Mouse (Mus musculus) kidney, adult 2 months (tissue): Measurements from ENCODE around the gene Fars2. TPM values are rescaled to one million over a fixed set of nuclear protein-coding genes. Genes with fewer than 3 reads are reported as not detected.
A peak's percentile ranks its signal among the peaks of the same experiment; 100 is the strongest.

Experiments
- DNase-seq: peaks from one replicate; pipeline ENCODE4 v3.0.0; 2021
- H3K27ac ChIP-seq: fragments of 200-500 bp; 2 replicates; pipeline ENCODE4 v1.5.1; 2012; ENCODE audit warnings: low read depth, low read length, control low read depth, inconsistent platforms; ENCODE audit not compliant: insufficient read depth
- H3K27me3 ChIP-seq: fragments of 200-500 bp; replicated peaks from 2 replicates; pipeline ENCODE4 v1.6.1; 2012; ENCODE audit warnings: mild to moderate bottlenecking, moderate library complexity, low read length, inconsistent platforms; ENCODE audit not compliant: control insufficient read depth, insufficient read depth
- H3K36me3 ChIP-seq: fragments of 200-500 bp; 2 replicates; pipeline ENCODE4 v1.6.1; 2012; ENCODE audit warnings: mild to moderate bottlenecking, moderate library complexity, low read length, inconsistent platforms; ENCODE audit not compliant: control insufficient read depth, insufficient read depth
- H3K4me1 ChIP-seq: fragments of 200-500 bp; 2 replicates; pipeline ENCODE4 v1.6.1; 2011; ENCODE audit warnings: low read length; ENCODE audit not compliant: control insufficient read depth, insufficient read depth
- H3K4me3 ChIP-seq: fragments of 200-500 bp; 2 replicates; pipeline ENCODE4 v1.5.1; 2011; ENCODE audit warnings: mild to moderate bottlenecking, low read depth, low read length, control low read depth; ENCODE audit not compliant: insufficient read depth
- CTCF ChIP-seq: fragments of 200-500 bp; conservative IDR thresholded peaks from 2 replicates; pipeline ENCODE4 v1.5.1; 2011; ENCODE audit warnings: low read depth, mild to moderate bottlenecking, control low read depth, low read length, moderate library complexity, mixed read lengths; ENCODE audit not compliant: insufficient read depth, insufficient read length
- POLR2A ChIP-seq: fragments of 200-500 bp; IDR thresholded peaks from one replicate; pipeline ENCODE4 v1.6.1; 2011; ENCODE audit warnings: low read depth, low read length, control low read depth
- WGBS: fragments of 180-500 bp; shearing (Covaris S2); methylation state at CpG from one replicate; pipeline ENCODE4 v1.1.7; 2018; 5-methylcytosine and 5-hydroxymethylcytosine counted together
- polyA plus RNA-seq: library from polyadenylated mRNA; depleted of rRNA; stranded (reverse); fragments of >200 nt; gene quantifications from 2 replicates; pipeline ENCODE4 v1.2.3, GENCODE M21; 2012

The Fars2 gene
- polyA plus RNA-seq, 1 experiment, result 99.1 TPM

DNA sequence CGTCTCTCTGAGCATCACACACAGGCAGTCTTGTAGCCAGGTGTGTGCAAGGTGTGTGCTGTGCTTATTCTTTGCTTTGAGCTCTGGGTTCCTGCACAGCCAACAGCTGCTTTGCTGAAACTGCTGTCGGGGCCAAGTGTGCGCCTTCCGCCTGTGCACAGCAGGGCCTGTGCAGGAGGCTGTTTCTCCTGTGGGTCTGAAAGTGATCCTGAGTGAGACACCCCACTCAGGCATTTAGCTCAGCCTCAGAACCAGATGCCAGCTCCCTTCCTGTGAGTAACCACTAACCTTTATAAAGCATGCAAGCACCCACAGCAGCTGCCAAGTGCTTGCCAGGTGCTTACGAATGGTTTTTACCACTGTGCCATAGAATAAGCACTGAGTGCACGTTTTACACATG, 249.1 kb downstream of the Fars2 start:
- Histone ChIP-seq H3K4me1 (no peaks in the 10 kb centered on the region), H3K27me3 (no peaks in the 10 kb centered on the region), H3K36me3 (no peaks in the 10 kb centered on the region), H3K27ac (no peak overlapping the region), H3K4me3 (no peak overlapping the region)
- TF ChIP-seq CTCF, result no peak
- TF ChIP-seq POLR2A, result no peak
- no peak for DNase-seq
- WGBS, result 91% methylated on average over 6 of the region's 6 CpGs

- H3K27me3 ChIP-seq, result no peaks in the 10 kb centered on the region
- H3K4me3 ChIP-seq, result no peak overlapping the region
- no peaks in the 10 kb centered on the region for H3K36me3 ChIP-seq
- TF ChIP-seq CTCF, result no peak
- TF ChIP-seq POLR2A, result no peak
- H3K4me1 ChIP-seq, result no peaks in the 10 kb centered on the region
- peak; percentile 14 for DNase-seq
- no peak overlapping the region for H3K27ac ChIP-seq
Measured at GRCm38 (mm10) chr13:36367712-36368491, 250.7 kb downstream of the Fars2 start.

DNA sequence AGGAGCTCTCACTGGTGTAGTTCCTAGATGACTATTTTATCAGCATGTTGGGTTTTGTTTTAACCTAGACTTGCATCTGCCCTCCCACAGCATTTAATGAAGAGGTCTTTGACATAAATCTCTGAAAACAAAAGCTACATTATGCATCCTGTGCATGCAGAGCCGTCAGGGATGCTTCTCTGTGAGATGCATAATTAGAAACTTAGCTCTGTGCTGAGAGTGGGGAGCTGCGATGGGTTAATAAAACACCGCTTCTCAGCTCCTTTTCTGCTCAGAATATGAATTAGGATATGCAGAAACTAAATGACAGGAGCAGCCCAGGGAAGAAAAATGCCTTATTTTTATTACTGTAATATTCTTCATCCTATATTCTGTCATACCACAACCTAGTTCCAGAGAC, 251.6 kb downstream of the Fars2 start:
- TF ChIP-seq POLR2A (no peak), CTCF (no peak)
- Histone ChIP-seq H3K27ac (no peak overlapping the region), H3K4me1 (no peaks in the 10 kb centered on the region), H3K27me3 (no peaks in the 10 kb centered on the region), H3K36me3 (no peaks in the 10 kb centered on the region), H3K4me3 (no peak overlapping the region)
- no peak for DNase-seq
- WGBS, result 81% methylated on average over 3 of the region's 3 CpGs

DNA sequence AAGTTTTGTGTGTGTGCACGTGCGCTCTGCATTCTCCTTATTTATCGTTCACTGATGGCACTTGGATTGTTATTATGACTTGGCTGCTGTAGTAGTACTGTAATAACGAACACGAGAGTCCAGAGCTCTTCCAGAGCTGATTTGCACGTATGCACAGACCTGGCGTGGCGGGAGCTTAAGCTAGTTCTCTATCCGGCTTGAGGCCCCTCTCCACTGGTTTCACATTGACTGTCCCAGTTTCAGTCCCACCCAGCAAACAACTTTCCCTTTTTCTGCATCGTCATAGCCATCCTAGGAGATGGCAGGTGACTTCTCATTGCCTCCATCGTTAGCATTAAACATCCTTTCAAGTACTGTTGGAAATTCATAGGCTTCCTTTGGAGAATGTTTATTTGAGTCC, 252.2 kb downstream of the Fars2 start:
- 82% methylated on average over 11 of the region's 11 CpGs for WGBS

DNA sequence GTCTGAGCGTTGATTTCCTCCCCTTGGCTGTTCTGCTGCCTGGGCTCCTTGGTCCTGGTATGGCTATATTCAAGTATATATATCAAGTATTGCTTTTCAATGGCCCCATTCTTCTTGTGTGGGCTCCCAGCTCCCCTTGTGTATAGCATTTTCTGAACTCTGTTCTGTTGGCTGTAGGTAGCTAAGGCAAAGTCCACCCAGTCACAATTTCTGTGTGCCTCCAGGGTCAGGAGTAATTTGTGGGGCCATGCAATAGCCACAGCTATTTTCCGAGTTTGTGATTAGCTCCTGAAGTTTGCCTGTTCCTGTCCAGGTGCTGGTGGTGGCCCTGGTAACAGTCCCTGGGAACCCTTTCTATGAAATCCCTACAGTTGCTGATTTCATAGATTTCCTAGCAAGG, 266.0 kb downstream of the Fars2 start:
- WGBS, result 74% methylated on average over 2 of the region's 2 CpGs
- peaks cover 7% of the 10 kb centered on the region; the same call in 1 of the 2 replicates for H3K4me1 ChIP-seq
- no peaks in the 10 kb centered on the region for H3K36me3 ChIP-seq
- no peak overlapping the region for H3K27ac ChIP-seq
- DNase-seq, result peak; percentile 8
- H3K4me3 ChIP-seq, result no peak overlapping the region
- no peaks in the 10 kb centered on the region for H3K27me3 ChIP-seq
- no peak for TF ChIP-seq CTCF
- no peak for TF ChIP-seq POLR2A

More for the DNA sequence above, 252.2 kb downstream of the Fars2 start:
- no peak for DNase-seq
- H3K36me3 ChIP-seq, result no peaks in the 10 kb centered on the region
- H3K27me3 ChIP-seq, result no peaks in the 10 kb centered on the region
- H3K4me1 ChIP-seq, result no peaks in the 10 kb centered on the region
- H3K27ac ChIP-seq, result no peak overlapping the region
- no peak for TF ChIP-seq CTCF
- TF ChIP-seq POLR2A, result no peak
- H3K4me3 ChIP-seq, result no peak overlapping the region

- no peak overlapping the region for H3K4me3 ChIP-seq
- H3K4me1 ChIP-seq, result peaks cover 7% of the 10 kb centered on the region; the same call in 1 of the 2 replicates
- no peaks in the 10 kb centered on the region for H3K27me3 ChIP-seq
- TF ChIP-seq POLR2A, result no peak
- TF ChIP-seq CTCF, result no peak
- WGBS, result 80% methylated on average over 5 of the region's 5 CpGs
- no peak overlapping the region for H3K27ac ChIP-seq
- no peak for DNase-seq
- no peaks in the 10 kb centered on the region for H3K36me3 ChIP-seq
Measured at GRCm38 (mm10) chr13:36386074-36386473, 268.9 kb downstream of the Fars2 start.

DNA sequence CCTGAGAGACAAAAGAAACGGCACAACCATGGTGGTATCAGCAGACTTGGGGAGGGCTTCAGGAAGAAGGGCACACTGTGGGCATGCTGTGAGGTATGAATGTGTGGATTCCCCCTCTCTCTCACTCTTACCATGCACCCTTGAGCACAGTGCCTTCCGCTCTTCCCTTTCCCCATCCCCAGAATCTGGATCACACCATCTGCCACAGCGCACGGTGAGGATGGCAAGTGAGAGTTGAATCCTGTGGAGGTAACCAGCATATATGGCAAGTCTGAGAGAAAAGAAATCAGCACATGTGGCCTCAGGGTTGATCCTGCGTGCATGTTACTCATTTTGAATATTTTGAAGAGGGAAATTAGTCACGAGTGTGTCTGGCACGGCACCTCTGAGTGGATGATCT, 274.7 kb downstream of the Fars2 start:
- DNase-seq, result no peak
- TF ChIP-seq CTCF, result no peak
- no peak for TF ChIP-seq POLR2A
- no peaks in the 10 kb centered on the region for H3K27me3 ChIP-seq
- WGBS, result 92% methylated on average over 7 of the region's 7 CpGs
- no peaks in the 10 kb centered on the region for H3K36me3 ChIP-seq
- H3K4me3 ChIP-seq, result no peak overlapping the region
- H3K27ac ChIP-seq, result no peak overlapping the region
- H3K4me1 ChIP-seq, result no peaks in the 10 kb centered on the region
